Mouse (Mus musculus) adrenal gland, postnatal 25 days (tissue): ENCODE results near the gene Kcnj12. TPM values are rescaled to one million over a fixed set of nuclear protein-coding genes. Genes with fewer than 3 reads are reported as not detected.

Source experiments
- DNase-seq: peaks from one replicate; pipeline ENCODE4 v3.0.0; 2021; ENCODE audit warnings: mixed read lengths
- long read RNA-seq: library from polyadenylated mRNA; stranded (forward); transcript quantifications from one replicate; pipeline ENCODE4 v2.0.0, GENCODE M21; 2021
- total RNA-seq: library from RNA; stranded (reverse); gene quantifications from 2 replicates; pipeline ENCODE4 v1.2.3, GENCODE M21; 2021

Gene Kcnj12
- total RNA-seq: 2.2 TPM in 2 replicates
- long read RNA-seq, partial matches to known transcripts: 0 of 1 reads
- long read RNA-seq, other reads (novel, unspliced or antisense): 0 of 1 reads

DNA sequence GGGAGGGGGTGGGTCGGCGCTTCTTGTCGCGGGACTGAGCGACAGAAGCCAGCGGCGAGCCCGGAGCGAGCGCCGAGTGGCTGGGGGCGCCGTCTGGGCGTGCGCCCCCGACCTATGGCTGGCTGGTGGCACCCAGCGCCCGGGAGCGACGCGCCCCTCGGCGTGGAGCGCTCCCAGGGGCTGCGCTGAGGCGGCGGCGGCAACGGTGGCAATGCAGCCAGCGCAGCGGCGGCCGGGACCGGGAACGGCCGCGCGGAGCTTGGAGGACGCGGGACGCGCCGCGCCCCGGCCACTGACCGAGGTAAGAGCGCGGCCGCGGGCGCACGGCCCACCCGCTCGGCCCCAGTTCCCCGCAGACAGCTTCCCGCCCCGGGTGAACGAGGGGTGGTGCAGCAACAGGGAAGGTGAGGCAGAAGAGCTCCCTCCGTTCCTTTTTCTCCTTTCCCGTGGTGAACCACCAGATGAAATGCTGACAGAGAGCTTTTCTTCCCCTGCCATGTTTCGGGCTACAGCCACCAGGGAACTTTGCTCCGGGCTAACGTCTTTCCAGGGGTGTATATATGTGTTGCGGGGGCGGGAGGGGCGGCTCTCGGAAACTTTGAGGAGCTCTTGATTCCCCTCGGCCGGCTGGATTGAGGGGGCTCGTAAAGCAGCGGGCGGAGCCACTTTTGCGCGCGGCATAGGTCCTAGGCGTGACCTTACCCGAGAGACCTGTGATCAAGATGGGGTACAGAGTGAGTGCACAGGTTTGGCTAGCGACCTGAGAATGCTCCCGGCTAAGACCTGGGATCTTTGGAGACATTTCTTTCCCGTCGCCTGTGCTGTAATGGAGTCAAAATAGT, at the start of gene Kcnj12:
Kcnj12 (plus strand) TSS at position 15 of the 842 bp plus-strand sequence.
- DNase-seq: no peak

DNA sequence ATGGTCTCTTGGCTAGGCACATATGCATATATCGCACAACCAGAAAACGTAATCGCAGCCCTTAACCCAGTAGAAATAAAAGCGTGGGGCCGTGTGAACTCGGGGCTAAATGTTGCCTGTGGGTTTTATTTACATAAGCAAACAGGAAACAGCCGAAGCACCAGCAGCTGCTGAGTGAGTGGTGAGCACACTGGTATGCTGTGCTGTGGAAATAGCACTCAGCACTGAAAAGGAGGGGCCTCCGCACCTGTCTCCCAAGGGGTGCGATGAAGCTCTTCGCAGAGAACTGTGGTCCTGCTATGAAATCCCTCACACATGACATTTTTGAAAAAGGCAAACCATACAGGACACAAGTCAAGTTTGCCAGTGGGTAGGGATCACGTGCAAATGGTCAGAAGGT, 47.3 kb upstream of the Kcnj12 start:
- no peak for DNase-seq

DNA sequence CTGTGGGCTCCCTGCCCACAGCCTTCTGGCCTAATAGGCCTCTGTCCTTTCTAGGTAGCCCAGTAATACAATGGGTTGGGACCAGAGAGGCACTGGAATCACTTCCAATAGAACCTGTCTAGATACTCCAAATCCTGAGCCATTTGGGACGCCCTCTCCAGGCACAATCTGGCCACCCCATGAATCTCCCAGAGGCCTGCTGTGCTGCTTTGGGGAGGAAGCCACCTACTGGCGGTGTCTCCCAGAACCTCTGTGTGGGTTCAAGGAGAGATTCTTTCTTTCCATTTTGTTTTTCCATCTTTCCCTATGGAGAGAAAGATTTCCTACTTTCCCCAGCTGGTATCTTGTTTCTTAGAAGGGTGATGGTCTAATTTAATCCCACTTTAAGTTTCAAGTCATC, 46.1 kb upstream of the Kcnj12 start:
- DNase-seq: no peak

DNA sequence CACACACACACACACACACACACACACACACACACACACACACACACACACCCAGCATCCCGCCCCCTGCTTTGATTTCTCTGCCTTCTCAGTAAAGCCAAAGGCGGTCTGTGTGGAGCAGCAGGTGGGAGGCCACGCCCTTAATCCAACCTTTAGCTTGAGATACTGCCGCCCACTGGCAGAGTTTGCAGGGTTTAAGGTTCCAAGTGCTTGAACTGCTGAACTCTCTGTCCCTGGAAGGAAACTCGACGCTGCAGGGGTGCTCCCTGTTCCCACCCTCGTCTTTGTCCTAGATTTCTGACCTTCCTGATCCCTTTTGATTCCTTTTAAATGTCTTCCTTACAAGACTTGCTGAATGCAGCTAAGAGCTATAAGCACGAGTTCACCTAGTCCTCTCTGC, 45.6 kb upstream of the Kcnj12 start:
- DNase-seq: no peak

DNA sequence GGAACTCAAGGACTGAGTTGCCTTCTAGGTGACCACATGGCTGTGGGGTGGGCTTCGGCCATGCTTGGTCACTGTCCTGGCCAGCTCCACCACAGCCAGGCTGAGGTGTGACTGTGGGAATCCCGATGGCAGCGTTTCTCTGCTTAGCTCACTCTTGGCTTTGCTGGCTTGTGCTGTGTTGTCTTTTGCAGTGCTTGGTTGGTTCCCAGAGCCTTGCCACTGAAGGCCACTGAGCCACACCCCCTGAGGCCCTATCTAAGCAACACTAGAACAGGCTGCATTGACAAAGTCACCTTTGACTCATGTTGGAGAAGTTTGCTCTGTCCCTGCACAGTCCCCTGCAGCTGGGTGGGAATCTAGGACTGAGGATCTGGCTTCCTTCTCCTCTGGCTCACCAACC, 45.2 kb upstream of the Kcnj12 start:
- DNase-seq: peak; percentile 50

DNA sequence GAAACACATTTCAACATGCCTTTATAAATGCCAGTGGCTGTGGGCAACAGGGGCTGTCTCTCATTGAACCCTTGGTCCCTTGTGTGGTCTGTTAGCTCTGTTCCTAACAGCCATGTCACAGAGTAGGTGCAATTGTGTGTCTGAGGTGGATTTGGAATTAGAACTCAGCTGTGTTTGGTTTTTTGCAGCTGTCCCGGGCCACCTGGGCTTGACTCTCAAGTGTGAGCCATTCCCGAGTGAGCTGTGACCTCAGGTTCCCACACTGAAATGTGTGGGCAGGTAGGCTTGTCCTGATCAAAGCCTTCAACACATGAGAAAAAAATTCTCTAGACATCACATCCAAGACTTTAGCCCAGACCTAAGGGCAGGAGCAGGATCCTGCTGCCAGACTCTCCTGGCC, 43.7 kb upstream of the Kcnj12 start:
- DNase-seq: no peak

DNA sequence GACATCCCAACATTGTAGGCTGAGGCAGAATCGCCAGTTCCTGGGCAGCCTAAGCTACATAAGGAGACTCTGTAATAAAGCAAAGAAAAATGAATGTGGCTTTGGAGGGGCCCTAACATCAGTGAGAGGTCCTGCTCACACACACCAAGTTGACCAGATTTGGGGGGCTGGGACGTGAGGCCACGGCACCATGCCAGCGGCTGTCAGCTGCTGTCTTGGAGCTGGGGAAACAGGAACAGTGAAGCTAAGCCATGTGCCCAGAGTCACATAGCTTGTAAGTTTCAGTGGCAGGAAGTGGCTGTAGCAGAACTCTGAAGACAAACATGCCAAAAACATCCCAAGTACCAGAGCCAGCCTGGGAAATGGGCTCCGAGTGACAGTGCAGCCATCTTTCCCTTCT, 42.6 kb upstream of the Kcnj12 start:
- DNase-seq: no peak

DNA sequence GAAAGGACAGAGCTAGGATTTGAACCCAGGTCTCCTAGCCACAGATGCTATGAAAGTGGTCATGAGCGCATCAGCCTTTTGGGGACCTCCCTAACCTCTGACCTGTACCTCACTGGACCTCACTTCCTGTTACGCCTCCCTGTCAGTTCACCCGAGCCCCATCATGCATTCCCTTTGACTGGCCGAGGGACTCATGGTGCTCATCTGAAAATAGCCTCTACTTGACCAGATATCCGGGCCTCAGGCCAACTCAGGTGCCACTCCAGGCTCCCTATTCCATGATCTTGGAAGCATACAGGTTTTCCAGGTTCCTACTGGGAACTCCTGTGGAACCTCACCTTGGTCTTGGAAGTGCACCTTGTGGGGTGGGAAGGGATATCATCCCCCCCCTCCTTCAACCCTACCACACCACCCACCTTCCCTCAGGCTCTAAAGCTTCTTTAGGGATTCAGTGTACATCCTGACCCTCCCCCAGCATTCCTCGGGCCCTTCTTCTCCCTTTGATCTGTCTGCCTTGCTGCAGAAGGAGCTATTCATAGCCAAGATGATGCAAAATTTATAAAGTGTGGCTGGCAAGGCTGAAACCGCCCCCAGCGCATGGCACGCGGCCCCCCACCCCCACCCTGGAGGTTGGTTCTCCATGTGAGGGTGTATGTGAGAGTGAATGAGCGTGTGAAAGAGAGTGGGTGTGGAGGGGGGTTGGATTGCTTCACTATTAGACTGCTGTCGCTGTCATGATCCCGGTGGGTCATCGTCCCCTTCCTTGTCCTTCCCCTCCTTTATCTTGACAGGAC, 40.5 kb upstream of the Kcnj12 start:
- no peak for DNase-seq

DNA sequence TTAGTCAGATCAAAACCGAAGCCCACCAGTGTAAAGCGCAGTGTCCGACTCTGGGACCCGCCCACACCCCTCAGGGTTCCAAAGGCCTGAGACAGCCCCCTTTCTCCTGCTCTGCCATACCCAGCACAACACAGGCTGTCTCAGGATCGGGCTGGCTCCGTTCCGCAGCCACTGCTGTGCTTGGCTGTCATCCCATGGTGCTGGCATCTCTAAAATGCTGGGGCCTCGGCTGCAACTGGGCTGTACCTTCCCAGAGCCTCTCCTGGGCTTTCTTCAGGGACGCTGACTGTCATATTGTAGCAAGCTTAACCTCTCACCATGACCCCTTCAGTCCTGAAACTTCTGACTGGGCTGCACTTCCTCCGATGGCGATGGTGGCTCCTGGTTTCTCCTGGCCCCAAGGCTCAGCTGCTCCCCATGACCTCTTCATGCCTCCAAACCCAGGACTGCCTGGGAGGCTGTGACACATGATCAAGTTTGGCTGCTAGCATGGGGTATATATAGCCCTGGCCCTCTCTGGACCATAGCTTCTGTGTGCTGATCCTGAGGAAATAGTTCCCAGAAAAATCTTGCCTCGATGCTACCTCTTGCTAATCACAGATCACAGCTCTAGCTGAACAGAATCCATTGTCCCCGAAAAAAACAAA, 37.3 kb upstream of the Kcnj12 start:
- DNase-seq: peak; percentile 42

DNA sequence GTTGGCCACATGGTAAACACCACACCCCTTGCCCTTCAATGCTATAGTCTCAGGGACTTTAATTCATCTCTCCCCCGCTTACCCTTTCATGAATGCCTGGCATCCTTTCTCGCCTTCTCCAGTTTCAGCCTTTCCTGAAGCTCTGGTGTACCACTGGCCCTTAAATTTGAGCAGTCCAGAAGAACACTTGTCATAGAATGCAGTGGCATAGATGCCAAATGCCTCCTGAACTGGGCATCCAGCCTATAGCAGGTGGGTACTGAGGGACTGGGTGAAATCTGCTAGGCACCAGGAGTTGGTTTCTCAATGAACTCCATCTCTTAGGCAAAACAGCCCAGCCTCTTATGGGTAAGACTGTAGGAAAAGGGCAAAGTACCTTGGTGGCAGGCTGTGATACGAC, 31.9 kb upstream of the Kcnj12 start:
- no peak for DNase-seq

DNA sequence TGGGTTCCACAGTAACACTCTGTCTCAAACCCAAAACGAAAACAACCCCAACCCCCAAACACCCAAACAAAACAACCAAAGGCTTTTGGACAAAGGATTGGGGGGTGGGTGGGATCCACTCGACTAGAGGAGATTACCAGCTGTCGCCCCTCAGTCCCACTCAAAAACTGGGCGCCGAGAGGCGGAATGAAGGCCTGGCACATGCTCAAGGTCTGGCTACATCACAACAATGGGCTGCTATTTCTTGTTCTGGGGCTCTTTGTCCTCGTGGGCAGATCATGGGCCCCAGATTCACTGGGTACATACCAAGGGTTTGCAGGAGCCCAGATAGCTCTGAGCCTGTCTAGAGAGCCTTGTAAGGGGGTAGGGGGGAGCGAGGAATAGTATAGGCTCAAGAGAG, 19.6 kb upstream of the Kcnj12 start:
- DNase-seq: no peak

DNA sequence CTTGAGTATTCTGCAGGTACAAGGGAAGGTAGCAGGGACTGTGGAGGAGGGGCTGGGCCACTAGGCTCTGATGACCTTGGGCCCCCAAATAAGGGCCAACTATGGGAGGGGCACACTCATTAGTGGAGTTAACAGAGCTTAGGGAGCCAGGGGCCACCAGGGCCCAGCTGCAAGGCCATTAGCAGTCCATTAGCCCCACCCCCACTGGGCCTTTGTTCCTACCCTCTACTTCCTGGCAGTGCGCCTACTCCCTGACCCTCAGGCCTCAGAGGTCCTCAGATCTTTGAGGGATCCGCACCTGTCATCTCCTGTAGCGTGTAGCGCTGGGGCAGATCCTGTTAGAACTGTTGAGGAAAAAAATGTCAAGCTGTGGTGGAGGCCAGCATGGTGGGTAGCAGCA, 18.3 kb upstream of the Kcnj12 start:
- DNase-seq: no peak

DNA sequence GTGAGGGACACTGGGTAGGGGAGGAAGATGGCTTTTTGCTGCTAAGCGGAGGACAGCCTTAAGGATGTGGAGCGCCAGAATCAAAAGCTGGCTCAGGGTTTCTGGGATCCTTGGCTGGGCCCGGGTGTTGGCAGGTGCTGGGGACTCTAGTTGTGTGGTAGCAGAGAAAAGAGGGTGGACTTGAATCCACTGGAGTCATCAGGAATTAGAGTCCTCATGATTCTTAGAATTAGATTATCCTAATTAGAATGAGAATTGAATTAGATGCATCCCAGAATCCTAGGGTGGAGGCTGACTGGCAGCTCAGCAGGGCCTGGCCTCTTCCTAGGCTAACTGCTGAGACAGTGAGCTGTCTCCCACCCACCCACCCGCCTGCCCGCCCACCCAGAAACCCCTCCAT, 17.6 kb upstream of the Kcnj12 start:
- DNase-seq: no peak

DNA sequence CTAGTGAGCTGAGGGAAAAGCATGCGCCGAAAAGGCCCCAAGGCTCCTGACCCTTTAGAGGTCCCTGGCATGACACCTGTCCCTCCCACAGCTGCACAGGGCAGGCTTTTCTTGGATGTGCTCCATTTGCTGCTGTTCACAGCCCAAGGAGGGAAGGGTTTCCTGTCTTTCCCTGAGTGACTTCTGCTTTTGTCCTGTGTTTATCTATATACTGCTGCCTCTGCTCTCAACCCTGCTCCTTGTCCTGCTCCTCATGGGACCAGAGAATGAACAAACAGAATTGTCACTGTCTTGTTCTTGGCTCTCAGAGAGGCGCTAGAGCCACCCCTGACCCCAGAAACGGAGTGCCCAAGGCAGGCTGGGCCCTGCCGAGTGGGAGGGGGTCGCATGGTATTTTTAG, 17.0 kb upstream of the Kcnj12 start:
- DNase-seq: no peak

DNA sequence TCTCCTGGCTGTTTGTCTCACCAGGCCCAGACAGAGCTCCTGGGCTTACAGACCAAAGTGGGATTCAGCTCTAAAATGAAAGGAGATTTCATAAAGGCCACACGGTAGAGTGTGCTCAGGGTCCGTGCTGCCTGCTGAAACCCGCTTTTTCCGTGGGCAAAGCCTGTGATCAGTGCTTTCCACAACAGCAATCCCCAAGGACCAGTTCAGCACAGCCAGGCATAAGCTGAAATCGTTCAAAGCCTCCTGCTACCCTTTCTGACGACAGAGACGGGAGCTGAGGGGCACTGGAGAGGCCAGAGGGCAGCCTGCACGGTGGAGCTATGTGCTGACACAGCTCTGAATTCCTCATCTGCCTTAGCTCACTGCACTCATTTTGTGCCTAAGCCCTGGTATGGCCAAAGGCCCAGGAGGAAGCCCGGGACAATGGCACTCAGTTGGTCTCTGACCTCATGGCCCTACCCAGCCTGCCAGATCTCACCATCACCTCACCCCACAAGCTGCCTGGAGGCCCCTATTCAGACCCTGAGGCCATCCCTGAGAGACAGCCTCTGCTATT, 10.5 kb upstream of the Kcnj12 start:
- DNase-seq: no peak

DNA sequence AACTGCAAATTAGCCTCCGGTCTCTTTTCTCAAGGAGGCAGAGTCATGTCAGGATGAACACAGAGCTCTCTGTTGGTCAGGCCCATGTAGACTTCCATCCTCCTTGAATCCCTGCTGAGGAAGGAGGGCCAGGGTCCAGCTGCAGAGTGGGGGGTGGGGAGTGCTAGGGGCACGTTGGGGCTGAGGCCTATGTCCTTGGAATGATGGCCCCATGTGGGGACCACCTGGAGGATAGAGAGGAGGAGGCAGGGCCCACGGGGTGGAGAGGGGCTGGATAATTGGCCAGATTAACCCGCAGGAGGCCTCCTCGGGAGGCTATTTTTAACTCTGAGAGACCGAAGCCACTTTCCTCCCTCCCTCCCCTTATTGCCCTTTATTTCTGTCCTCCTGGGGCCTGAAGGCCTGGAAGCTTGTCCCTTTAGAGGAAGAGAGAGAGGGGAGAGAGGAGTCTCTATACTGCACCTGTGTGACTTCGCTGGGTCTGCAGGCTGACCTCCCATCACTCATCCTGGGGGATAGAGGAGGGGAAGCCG, 5.4 kb upstream of the Kcnj12 start:
- no peak for DNase-seq

DNA sequence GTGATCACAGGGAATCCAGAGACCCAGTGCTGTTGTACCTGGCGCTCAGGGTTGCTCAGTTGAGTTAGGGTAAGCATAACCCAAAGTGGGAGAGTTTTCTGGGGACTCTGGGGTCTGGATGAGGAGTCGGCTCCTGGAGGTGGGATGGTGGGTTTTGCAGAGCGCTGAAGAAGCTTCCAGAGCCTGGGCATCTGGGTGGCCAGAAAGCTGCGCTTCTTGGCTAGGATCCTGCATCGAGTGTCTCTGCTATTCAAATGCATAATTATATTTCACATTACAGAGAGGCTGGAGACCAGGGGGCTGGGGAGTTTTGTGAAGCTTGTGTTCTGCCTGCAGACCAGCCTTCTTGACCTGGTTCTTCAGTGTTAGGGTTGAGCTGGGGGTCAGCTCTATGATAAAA, 1.2 kb upstream of the Kcnj12 start:
- DNase-seq: no peak

DNA sequence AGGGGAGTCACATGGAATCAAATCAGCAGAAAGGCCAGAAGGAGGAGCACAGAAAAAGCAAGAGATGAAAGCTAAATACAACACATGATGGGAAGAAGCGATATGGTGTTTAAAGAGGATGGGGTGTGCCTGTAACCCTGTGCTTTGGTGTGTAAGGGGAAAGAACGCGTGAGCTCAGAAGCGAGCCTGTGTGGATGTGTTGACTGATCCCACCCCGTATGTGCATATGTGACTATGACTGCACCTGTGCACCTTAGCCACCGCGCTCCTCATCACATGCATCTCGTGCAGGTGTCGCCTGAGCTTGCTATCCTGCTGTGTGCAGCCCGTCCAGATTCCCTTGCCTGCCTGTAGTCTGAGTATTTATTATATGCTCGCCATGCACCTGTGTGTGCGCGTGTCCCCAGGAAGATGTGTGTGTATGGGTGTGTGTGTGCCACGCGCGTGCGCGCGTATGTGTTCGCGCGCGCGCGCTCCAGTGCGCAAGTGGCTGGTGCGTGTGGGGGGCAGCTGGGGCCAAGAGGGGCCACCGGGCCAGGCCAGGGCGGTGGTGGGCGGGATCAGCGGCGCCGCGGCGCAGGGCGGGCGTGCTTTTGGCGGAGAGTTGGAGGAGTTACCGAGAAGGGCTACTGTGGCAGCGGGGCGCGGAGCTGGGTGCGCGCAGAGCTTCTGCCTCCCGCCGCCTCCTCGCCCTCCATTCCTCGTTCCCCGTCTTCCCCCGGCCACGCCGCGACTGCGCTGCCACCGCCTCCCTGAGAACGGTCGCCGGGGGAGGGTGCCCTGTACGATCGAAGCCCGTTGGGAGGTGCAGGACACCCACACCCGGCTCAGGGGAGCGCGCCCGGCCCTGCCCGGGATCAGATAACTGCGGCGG, 451 bp upstream of the Kcnj12 start:
- peak; percentile 18 for DNase-seq

DNA sequence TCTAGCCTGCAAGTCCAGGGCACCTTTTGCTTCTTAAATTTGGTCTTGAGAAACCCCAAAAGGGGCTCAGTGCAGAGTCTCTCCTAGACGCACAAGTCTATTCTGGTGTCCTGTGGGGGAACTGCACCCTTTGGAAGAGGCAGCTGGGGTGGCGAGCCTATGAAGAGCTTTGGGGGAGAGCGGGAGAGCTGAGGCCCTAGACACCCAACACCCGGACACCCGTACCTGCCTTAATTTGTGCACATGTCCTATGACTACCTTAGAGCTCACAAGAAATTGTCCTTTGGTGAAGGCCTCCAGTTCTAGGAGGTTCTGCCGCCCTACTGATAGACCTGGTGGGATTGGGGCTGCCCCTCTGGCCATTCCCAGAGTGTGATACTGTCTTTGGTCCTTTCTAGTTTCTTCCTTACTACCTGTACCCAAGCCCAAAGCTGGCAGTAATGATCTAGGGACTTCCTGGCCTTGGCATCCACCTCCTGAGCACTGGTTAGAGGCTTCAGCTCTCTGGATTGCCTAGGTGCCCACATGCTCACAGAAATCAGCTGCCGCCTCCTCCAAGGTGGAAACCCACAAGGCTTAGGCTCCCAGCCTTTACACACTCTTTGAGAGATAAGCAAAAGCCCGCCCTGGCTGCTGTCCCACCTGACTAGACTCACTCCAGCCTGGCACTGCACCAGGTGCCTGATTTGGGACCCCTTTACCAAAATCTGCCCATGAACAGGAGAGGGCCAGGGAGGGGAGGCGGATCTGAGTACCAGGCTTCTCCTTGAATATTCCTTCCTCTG, 1.2 kb downstream of the Kcnj12 start:
- no peak for DNase-seq

DNA sequence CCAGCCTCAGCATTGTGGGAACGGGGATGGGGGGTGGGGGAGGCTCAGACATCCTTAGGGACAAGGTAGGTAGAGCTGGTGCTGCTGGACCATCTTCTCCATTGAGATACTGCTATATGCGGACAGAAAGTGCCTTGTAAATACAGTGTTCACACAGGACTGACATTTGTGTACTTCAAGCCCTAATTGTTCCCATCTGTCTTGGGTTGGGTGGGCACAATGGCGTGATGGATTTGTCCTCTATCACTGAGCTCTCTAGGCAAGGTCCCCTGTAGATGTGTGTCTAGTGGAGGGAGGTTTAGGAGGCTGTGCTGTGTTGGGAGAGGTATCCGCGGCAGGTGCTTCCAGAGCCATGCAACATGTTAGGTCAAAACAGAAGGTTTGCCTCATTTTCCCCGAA, 2.0 kb downstream of the Kcnj12 start:
- DNase-seq: no peak

DNA sequence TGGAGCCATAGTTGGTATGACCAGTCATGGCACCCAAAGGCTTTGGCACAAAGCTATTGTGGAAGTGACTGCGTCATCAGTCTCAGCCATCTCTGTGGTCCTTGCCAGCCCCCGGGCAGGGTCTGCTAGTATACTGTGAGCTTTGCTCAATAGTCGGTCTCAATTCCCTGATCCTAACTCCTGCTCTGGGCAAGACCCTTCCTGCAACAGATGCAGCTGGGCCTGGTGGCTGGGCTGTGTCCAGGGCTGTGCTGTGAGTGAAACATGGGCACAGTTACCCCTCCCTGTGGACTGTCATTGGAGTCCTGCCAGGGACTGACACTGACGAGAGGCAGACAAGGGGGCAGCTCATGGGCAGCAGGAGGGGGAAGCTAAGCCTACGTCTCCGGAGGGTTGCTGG, 2.6 kb downstream of the Kcnj12 start:
- no peak for DNase-seq
